Mouse (Mus musculus) bone marrow, adult 2 months (tissue): ENCODE data around the gene Ccdc107.

Experiments used
- CTCF ChIP-seq: fragments of 200-500 bp; IDR thresholded peaks from 2 replicates; pipeline ENCODE4 v1.5.1; 2011; ENCODE audit warnings: low read length, control low read depth; ENCODE audit not compliant: control insufficient read depth, insufficient read depth
- POLR2A ChIP-seq: fragments of 200-500 bp; IDR thresholded peaks from 2 replicates; pipeline ENCODE4 v1.6.1; 2011; ENCODE audit warnings: low read depth, mild to moderate bottlenecking, control low read depth, low read length, borderline replicate concordance; ENCODE audit not compliant: control insufficient read depth

GRCm38 (mm10) chr4:43519956-43520355, 27.3 kb downstream of the Ccdc107 start:
- TF ChIP-seq CTCF (no peak), POLR2A (no peak)
